Mouse (Mus musculus): ENCODE data around the gene Thegl.
"Not testable (repeated sequence)": the region's sequence is repeated elsewhere in the genome, so short reads cannot be mapped to it uniquely, and the experiment has no call there.

Gene Thegl

DNA sequence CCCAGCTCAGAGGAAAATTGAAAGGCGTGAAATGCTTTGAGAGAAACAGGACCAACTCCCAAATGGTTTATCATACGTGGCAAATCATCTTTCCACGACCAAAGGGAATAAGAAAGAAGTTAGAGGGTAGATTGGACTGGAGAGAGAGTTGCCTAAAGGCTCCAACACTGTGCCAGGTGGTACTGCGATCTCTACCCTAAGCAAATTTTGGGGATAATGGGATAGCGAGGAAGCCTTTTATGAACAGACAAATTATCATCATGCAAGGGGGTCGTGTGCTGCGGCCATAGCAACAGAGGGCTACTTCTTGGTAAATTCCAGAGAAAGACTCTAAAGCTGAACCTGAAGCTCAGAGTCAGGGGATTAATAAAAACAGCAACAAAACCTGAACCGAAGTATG, 78.1 kb downstream of the Thegl start:
- in situ Hi-C loops (cut with MboI, MseI) = no loop called here

DNA sequence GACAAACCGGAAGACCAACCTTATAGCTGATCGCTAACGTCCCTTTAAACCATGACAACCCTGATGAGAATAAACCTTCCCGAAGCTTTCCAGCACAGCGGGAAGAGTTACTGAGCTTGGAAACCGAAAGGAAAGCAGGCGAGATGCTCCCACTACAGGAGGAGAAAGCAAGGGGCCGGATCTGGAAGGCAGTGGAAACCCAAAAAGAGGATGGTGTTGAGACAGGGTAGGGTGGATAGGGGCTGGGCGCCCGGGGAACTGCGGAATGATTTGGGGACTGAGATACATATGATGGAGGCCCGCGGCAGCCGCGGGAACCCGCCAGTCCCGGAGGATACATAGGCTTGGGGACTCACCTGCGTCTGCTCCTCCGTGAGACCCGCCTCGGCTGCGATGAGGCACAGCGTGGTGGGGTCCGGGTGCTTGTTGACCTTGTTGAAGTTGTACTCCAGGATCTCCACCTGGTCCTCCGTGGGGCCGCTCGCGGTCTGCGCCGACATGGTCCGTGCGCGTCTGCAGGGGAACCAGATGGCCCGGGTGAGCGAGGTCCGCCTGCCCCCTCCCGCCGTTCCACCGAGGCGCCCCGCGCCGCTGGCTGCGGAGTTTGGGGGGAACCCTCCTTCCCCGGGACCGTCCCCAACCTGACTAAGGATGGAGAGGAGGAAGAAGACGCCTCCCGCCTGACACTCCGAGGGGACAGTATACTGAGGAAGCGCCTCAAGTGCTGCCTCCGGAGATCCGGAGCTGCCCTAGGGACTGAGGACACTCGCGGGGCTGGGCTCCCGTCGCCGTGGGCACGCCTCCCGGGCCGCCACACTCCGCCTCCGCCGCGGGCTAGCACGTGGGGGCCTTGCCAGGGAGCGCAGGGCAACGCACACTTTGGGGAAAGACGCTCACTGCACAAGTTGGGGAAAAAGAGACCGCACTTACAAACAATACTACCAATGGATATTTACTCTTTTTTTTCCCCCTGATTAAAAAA, 79.0 kb downstream of the Thegl start:
- in situ Hi-C loops (cut with MboI, MseI) = no loop called here

DNA sequence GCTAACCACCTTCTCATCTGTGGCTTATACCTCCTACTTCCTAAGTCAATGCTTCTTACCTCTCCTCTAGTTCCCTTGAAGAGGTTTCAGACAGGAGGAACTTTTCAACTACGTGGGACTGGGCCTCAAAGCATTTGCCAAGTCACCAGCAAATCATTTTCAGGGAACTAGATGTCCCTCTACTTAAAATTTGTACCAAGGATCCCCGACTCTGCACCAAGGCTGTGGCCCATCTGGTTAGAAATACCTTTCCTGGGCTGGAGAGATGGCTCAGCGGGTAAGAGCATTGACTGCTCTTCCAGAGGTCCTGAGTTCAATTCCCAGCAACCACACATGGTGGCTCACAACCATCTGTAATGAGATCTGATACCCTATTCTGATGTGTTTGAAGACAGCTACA, 80.4 kb downstream of the Thegl start:
- in situ Hi-C loops (cut with MboI, MseI) = not testable (repeated sequence)

DNA sequence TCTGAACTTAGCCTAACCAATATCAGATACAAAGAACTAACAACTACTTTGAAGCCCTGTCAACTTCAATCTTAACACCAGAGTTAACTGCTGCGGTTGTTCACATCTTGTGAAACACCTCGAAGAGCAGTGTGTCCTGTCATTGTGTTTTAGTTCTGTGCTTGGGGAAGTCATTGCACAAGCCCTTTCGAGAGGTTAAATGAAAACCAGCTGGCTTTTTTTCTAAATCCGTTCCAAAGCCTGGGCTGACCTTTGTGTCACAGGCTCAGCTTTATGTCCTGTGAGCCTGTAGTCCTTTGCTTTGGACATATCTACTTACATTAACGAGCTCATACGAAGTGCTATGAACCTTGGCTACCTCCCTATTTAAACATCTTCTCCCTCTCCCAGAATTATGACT, 81.9 kb downstream of the Thegl start:
- in situ Hi-C loops (cut with MboI, MseI) = no loop called here

DNA sequence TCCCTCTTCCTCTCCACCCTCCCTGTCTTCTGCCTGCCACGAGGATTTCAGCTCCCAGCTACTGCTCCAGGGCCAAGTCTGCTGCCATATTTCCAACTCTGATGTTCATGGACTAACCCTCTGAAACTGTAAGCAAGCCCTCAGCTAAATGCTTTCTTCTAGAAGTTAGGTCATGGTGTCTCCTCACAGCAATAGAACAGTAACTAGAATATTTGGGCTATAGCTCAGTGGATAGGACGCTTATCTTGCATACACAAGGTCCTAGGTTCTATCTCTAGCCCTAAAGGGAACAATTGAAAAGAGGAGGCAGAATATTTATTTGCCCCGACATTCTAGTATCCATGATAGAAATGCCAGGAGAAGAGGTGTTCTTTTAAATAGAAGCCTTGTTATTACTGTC, 83.1 kb downstream of the Thegl start:
- in situ Hi-C loops (cut with MboI, MseI) = no loop called here

DNA sequence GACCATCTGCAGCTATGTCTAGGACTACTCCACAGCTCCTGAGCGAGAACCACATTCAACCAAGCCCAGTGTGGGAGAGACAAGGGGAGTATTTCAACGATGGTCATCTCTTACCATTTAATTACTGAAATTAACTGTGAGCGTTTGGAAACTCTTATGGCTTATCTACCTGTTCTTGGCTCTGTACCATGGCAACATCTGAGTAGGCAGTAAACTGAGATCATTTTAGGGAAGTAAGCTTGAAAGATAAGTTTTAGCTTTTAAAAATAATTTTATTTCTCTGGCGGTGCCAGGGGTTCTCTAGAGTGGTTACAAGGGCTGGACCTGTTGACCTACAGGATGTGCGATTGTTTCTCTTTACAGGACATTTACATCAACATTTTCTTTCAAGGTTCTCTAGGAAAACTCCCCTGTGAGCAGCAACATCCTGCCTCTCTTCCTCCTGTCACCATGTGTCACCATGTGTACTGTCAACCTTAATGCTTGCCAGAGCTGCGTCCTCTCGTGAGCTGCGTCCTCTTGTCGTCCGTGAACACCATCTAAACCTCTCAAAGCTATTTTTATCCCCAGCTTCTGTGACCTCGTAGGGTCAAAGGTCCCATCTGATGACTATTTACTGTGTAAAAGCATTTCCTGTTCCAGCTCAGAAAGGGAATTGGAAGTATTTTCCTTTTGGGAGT, 83.6 kb downstream of the Thegl start:
- in situ Hi-C loops (cut with MboI, MseI) = no loop called here

DNA sequence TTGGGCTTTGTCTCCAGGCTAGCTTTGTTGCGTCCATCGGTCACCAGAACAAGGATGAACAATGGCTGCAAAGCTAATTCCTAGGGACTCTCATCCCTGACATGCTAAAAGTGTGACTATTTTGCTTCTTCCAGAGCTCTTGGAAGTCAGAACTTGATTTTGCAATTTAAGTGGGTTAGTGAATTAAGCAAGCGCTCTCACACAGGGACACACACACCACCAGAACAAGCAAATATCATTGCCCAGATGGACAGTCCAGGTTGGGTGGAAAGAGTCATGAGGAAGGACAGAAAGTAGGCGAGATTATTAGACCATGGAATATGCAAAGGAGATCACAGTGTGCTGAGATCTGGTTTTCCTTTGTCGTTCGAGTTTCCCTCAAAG, 84.2 kb downstream of the Thegl start:
- in situ Hi-C loops (cut with MboI, MseI) = no loop called here

DNA sequence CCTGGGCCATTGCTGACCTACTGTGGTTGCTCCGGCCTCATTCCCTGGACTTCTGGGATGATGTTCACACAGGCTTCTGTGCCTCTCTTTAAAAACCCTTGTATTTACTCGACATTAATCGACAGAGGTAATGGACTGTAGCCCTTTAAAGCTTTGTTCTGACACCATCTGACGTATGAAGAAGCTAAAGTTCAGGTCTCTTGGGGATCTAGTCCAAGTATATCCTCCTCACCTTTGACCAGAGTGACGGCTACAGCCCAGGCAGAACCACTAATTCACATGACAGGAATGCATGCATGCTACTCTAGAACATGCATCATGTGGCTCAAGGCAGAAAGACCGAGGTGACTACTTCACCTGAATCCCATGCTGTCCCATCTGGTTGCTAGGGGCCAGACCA, 84.9 kb downstream of the Thegl start:
- in situ Hi-C loops (cut with MboI, MseI) = no loop called here

DNA sequence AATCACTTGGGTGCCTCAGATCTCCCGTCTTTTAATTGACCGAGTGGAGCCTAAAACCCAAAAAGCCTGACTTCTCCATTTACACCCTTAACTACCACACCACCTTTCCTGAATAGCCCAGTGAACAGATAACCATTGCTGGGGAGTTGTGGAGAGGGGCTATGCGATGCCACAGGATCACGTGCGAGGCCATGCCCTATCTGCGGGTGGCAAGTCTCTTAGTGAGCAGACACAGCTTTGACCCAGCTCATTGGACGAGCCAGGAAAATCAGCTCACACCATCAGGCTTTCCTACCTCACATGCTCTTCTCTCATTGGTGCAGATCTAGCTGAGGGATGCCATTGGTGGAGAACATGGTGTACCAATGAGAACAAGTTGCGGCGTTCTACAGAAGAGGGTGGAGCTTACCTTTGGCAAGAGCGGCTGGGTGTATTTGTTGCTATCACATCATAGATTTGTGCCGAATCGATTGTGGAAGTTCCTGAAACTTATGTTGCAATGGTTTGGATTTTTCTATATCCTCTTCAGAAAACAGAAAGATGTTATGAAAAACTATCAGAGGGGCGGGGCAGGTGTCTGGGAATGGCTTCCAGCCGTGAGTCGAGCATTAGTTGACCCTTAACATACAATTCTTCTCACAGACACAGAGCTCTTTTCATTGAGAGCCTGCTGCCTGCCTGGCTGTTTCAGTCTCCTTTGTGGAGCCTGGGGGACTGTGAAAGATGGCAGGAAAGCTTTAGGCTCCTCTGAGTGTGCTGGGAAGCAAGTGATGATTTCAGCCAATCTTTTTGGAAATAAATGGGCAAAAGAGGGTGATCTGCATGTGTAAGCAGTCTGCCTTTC, 86.9 kb downstream of the Thegl start:
- in situ Hi-C loops (cut with MboI, MseI) = no loop called here

DNA sequence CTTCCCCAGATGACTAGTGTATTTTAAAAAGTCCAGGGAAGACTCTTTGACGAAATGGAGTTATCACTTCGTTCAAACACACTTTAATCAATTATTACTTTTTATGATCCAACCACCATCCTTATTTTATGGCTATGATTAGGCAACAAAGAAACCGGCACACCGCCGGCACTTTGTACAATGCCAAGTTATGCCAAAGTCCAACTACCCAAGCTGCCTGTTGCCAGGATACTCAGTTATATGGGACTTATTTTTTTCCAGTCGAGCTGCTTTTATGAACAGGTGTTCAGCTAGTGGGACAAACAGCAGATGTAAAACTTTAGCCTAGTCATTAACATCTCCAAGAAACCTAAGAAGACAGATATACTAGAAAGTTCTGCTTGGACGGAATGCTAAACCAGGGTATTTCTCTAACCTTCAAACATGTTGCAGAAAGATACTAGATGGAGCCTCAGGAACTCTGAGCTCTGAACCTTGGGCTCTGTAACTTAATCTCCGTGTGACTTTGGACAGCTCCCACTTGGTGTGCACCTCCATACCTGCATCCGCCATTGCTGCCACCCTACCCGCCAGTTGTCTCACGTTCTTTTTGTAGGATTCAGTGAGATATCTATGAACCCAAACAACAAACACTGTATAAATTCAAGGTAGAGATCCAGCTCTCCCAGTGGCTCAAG, 91.5 kb downstream of the Thegl start:
- in situ Hi-C loops (cut with MboI, MseI) = no loop called here

DNA sequence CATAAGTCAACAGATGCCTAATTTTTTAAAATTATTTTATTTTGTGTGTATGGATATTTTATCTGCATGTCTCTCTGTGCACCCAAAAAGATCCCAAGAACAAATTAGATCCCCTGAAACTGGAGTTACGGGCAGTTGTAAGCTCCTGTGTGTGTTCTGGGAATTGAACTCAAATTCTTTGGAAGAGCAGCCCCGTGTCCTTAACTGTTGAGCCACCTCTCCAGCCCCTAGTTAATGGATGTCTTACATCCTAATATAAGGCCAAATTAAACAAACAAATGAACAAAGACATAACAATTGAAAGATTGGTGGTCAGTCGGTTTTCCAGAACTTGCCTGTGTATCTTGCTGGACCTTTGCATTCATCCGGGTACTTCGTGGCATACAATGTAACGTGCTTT, 93.0 kb downstream of the Thegl start:
- in situ Hi-C loops (cut with MboI, MseI) = no loop called here

DNA sequence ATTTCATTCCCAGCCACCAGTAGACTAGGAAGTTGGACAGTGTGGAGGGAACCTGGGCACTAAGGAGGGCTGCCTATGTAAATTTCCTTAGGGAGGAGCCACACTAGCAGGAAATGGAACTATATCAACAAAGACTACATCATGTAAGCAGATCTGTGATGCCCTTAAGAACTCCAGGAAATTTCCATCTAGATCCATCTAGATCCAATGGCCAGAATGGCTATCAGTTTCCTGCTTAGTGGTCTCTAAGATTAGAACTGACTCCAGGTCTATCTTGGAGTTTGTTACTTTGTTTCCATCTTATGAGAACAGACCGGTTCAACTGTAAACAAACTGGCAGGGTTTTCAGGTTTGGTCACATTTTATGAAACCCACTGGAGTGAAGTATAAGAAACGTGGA, 94.0 kb downstream of the Thegl start:
- in situ Hi-C loops (cut with MboI, MseI) = no loop called here
